Comparison of ENCODE assay signal across 9 mouse cellular contexts in genomic region chr12:107977086-107977485, GRCm38 (mm10). TPM values are rescaled to one million over a fixed set of nuclear protein-coding genes. Genes with fewer than 3 reads are reported as not detected.
DNase-seq lines count a peak whose midpoint lies in the region; ATAC-seq and TF ChIP-seq lines count a peak whose summit lies in the region.
"Had no signal": no experiment of that assay in that cellular context is flagged by ENCODE, and none has a peak within 500 bp of the region (broad histone marks: within the 10 kb centered on the region; RNA-seq: fewer than 3 reads in every experiment).

No protein-coding gene starts in this region.

- no peak overlapping the region for H3K9ac ChIP-seq in heart, embryonic 12.5 days
- no peak overlapping the region for H3K9ac ChIP-seq in heart, adult 2 months (ENCODE audit: low read depth, low read length)
- no peak overlapping the region for H3K9ac ChIP-seq in limb, embryonic 14.5 days (ENCODE audit: low read depth, low read length, severe bottlenecking)
- no peak overlapping the region for H3K9ac ChIP-seq in liver, postnatal 0 days (replicated peaks)

- 0 out of 2 replicates have a peak overlapping the region, but pooled peaks have one; percentile 8 for H3K4me3 ChIP-seq in heart, embryonic 12.5 days
- no peak overlapping the region for H3K4me3 ChIP-seq in heart, adult 2 months
- no peak overlapping the region for H3K4me3 ChIP-seq in thymus, adult 2 months (ENCODE audit: control insufficient read depth, insufficient read depth, low read length)
- H3K4me3 ChIP-seq in limb, embryonic 14.5 days (replicated peaks; ENCODE audit: low read length): 0 out of 2 replicates have a peak overlapping the region, but pooled peaks have one; percentile 15
- no peak overlapping the region for H3K4me3 ChIP-seq in liver, postnatal 0 days (ENCODE audit: low read depth, low read length)

- WGBS in heart, embryonic 12.5 days: 43% methylated on average over 8 of the region's 8 CpGs
- WGBS in heart, adult 2 months: 61% methylated on average over 8 of the region's 8 CpGs
- WGBS in thymus, adult 2 months: 44% methylated on average over 8 of the region's 8 CpGs
- 31% methylated on average over 8 of the region's 8 CpGs for WGBS in limb, embryonic 14.5 days
- WGBS in liver, postnatal 0 days (ENCODE audit: insufficient replicate concordance): 18% methylated on average over 8 of the region's 8 CpGs

- no peak for ATAC-seq in heart, embryonic 12.5 days (ENCODE audit: insufficient number of reproducible peaks, low FRiP score)
- ATAC-seq in limb, embryonic 14.5 days (ENCODE audit: low FRiP score, low read depth): no peak
- no peak for ATAC-seq in liver, postnatal 0 days

- peaks cover 79% of the 10 kb centered on the region for H3K4me1 ChIP-seq in heart, embryonic 12.5 days (replicated peaks)
- no peaks in the 10 kb centered on the region for H3K4me1 ChIP-seq in heart, adult 2 months (ENCODE audit: control insufficient read depth, insufficient read depth, low read length)
- H3K4me1 ChIP-seq in thymus, adult 2 months (replicated peaks; ENCODE audit: control insufficient read depth, insufficient read depth, low read length): peaks cover 89% of the 10 kb centered on the region
- H3K4me1 ChIP-seq in limb, embryonic 14.5 days (ENCODE audit: control insufficient read depth, insufficient read depth, low read length): peaks cover 73% of the 10 kb centered on the region
- H3K4me1 ChIP-seq in liver, postnatal 0 days (ENCODE audit: insufficient read depth): peaks cover 3% of the 10 kb centered on the region; the same call in 1 of the 2 replicates

- TF ChIP-seq CTCF in heart, adult 2 months (IDR thresholded peaks at IDR 0.05): no peak
- no peak for TF ChIP-seq CTCF in thymus, adult 2 months (IDR thresholded peaks at IDR 0.05; ENCODE audit: borderline replicate concordance, control insufficient read depth, extremely low read depth, insufficient read depth, low read length, poor library complexity)
- no peak for TF ChIP-seq CTCF in liver, postnatal 0 days (IDR thresholded peaks at IDR 0.05; ENCODE audit: low read depth)

- no peak for TF ChIP-seq POLR2A in heart, adult 2 months (IDR thresholded peaks at IDR 0.05; ENCODE audit: insufficient read depth, low read depth, low read length)
- no peak for TF ChIP-seq POLR2A in thymus, adult 2 months (IDR thresholded peaks at IDR 0.05; ENCODE audit: control insufficient read depth, extremely low read depth, insufficient read depth, low read length, poor library complexity)
- no peak for TF ChIP-seq POLR2A in limb, embryonic 14.5 days (IDR thresholded peaks at IDR 0.05; ENCODE audit: borderline replicate concordance, extremely low read depth, insufficient read depth, insufficient read length)

- intact Hi-C loops in heart, adult 2 months (cut with DNase I): no loop called here

- no peaks in the 10 kb centered on the region for H3K79me2 ChIP-seq in heart, adult 2 months (replicated peaks; ENCODE audit: control insufficient read depth, insufficient read depth, low read length)

- no peaks in the 10 kb centered on the region for H3K36me3 ChIP-seq in heart, embryonic 12.5 days
- no peaks in the 10 kb centered on the region for H3K36me3 ChIP-seq in heart, adult 2 months (ENCODE audit: control insufficient read depth, insufficient read depth, low read length)
- peaks cover 81% of the 10 kb centered on the region for H3K36me3 ChIP-seq in thymus, adult 2 months (ENCODE audit: control insufficient read depth, insufficient read depth, low read length)
- no peaks in the 10 kb centered on the region for H3K36me3 ChIP-seq in limb, embryonic 14.5 days (ENCODE audit: control insufficient read depth, insufficient read depth, low read length)
- H3K36me3 ChIP-seq in liver, postnatal 0 days (replicated peaks; ENCODE audit: insufficient read depth, low read length): no peaks in the 10 kb centered on the region

- H3K9me3 ChIP-seq in heart, embryonic 12.5 days (replicated peaks): no peaks in the 10 kb centered on the region
- no peaks in the 10 kb centered on the region for H3K9me3 ChIP-seq in limb, embryonic 14.5 days (ENCODE audit: control insufficient read depth, low read length)
- H3K9me3 ChIP-seq in liver, postnatal 0 days (ENCODE audit: low read length): no peaks in the 10 kb centered on the region

- no peak for DNase-seq in heart, adult 2 months
- DNase-seq in thymus, adult 2 months: no peak
- DNase-seq in thymus, adult 18-20 months: no peak
- DNase-seq in limb, embryonic 14.5 days (ENCODE audit: low spot score): no peak
- DNase-seq in liver, postnatal 0 days: no peak
- no peak for DNase-seq in cerebellum, postnatal 36 days
- no peak for DNase-seq in layer of hippocampus, adult 9-11 months
- DNase-seq: liver had no signal

- no peak for TF ChIP-seq EP300 in heart, adult 2 months (IDR thresholded peaks at IDR 0.05; ENCODE audit: insufficient read depth, low read depth, low read length)
- TF ChIP-seq EP300 in liver, postnatal 0 days (IDR thresholded peaks at IDR 0.05; ENCODE audit: low read depth): no peak

- peak overlapping the region; percentile 84 for H3K4me2 ChIP-seq in heart, embryonic 12.5 days
- H3K4me2 ChIP-seq in limb, embryonic 14.5 days (replicated peaks; ENCODE audit: low read depth, low read length, severe bottlenecking): peak overlapping the region; percentile 38
- no peak overlapping the region for H3K4me2 ChIP-seq in liver, postnatal 0 days (ENCODE audit: low read depth, low read length)

- no peak overlapping the region for H3K27ac ChIP-seq in heart, embryonic 12.5 days (ENCODE audit: poor library complexity, severe bottlenecking)
- no peak overlapping the region for H3K27ac ChIP-seq in heart, adult 2 months
- H3K27ac ChIP-seq in thymus, adult 2 months (ENCODE audit: control insufficient read depth, insufficient read depth, low read length): peak overlapping the region; percentile 14
- H3K27ac ChIP-seq in limb, embryonic 14.5 days (replicated peaks; ENCODE audit: low read depth, low read length): no peak overlapping the region
- no peak overlapping the region for H3K27ac ChIP-seq in liver, postnatal 0 days (ENCODE audit: low read depth)

- H3K27me3 ChIP-seq in heart, embryonic 12.5 days (replicated peaks): peaks cover 10% of the 10 kb centered on the region
- H3K27me3 ChIP-seq in heart, adult 2 months (ENCODE audit: control insufficient read depth, insufficient read depth, low read length): no peaks in the 10 kb centered on the region; the same call in 1 of the 2 replicates
- no peaks in the 10 kb centered on the region for H3K27me3 ChIP-seq in thymus, adult 2 months (ENCODE audit: control insufficient read depth, insufficient read depth, low read length)
- H3K27me3 ChIP-seq in limb, embryonic 14.5 days (ENCODE audit: control insufficient read depth, insufficient read depth, low read length): no peaks in the 10 kb centered on the region
- H3K27me3 ChIP-seq in liver, postnatal 0 days (ENCODE audit: insufficient read depth, low read length): peaks cover 64% of the 10 kb centered on the region

RNA-seq across cellular contexts. Expression of gene Bcl11b, which starts 26.3 kb away (rescaled TPM):
- 4.9 and 5.0 TPM in 2 replicates for polyA plus RNA-seq in heart, embryonic 12.5 days (2016; fragmentation: Nextera tagmentation; extraction: Ambion mirVana)
- total RNA-seq in heart, adult 2 months (2021): 1 to 10 TPM in 1 of 2 experiments, under 1 TPM in 1; 0.77 to 1.3 TPM
- polyA plus RNA-seq in heart, adult 2 months (2012; rRNA removed): 0.64 and 1.1 TPM in 2 replicates
- 346 and 564 TPM in 2 replicates for polyA plus RNA-seq in thymus, adult 2 months (2012; rRNA removed)
- polyA plus RNA-seq in limb, embryonic 14.5 days (2012; rRNA removed): 16.0 and 20.1 TPM in 2 replicates
- polyA plus RNA-seq in limb, embryonic 14.5 days (2014; fragmentation: Nextera tagmentation; extraction: Ambion mirVana): 26.4 and 26.7 TPM in 2 replicates
- 0.02 TPM in 1 of 2 replicates, not detected in the other for polyA plus RNA-seq in liver, postnatal 0 days (2015; fragmentation: Nextera tagmentation; extraction: Ambion mirVana)

Comparison
In these comparisons a context has a peak if more than half of its experiments do, and no peak if none do; other contexts are left out.
1. H3K4me3 ChIP-seq: peak in heart, embryonic 12.5 days (single experiment) and limb, embryonic 14.5 days (single experiment); none in heart, adult 2 months (single experiment), thymus, adult 2 months (single experiment) and liver, postnatal 0 days (single experiment).
2. RNA of gene Bcl11b, which starts 26.3 kb away (polyA plus RNA-seq): 346 to 564 TPM in thymus, adult 2 months; 16.0 to 26.7 TPM in limb, embryonic 14.5 days, 4.9 to 5.0 TPM in heart, embryonic 12.5 days, 0.64 to 1.1 TPM in heart, adult 2 months and 0.02 TPM in liver, postnatal 0 days; every median in the first group is over 10 times any median in the second.